Mouse (Mus musculus): ENCODE results near the gene Pkp4. TPM values are rescaled to one million over a fixed set of nuclear protein-coding genes. Genes with fewer than 3 reads are reported as not detected.

Gene Pkp4
- polyA plus RNA-seq, 1 experiment from 2014 or later = 32.4 TPM

DNA sequence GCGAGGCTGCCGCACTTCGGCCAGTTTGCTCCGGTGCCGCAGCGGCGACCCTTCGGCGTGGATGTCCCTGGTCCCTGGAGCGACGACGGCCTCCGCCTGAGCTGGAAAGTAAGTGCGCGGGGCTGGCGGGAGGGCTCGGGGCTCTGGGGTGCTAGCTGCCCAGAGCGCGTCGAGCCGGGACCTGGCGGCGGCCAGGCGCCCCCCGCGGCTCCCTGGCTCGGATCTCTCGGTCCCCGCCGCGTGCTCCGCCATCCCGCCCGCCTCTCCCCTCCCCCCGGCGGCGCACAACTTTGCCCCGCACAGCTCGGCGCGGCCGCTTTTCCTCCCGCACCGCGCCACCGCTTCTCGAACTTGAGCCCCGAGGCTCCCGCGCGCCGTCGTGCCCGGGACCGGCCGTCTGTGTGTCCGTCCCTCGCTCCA, 381 bp downstream of the Pkp4 start:
- H3K27ac ChIP-seq (ENCODE audit: low read depth) = peak overlapping the region; percentile 90
- H3K27me3 ChIP-seq (ENCODE audit: insufficient read depth, low read length) = no peaks in the 10 kb centered on the region
- H3K4me1 ChIP-seq (ENCODE audit: insufficient read depth) = 0 out of 2 replicates have a peak, but pooled peaks cover 4% of the 10 kb centered on the region
- no peaks in the 10 kb centered on the region for H3K9me3 ChIP-seq (ENCODE audit: low read depth, low read length)
- no peak for TF ChIP-seq CTCF (IDR thresholded peaks at IDR 0.05; ENCODE audit: low read depth)
- no peaks in the 10 kb centered on the region for H3K36me3 ChIP-seq (ENCODE audit: insufficient read depth)
- ATAC-seq (ENCODE audit: insufficient read depth) (peak; percentile 57), DNase-seq (peak; percentile 50)
- peak overlapping the region; percentile 86 for H3K9ac ChIP-seq
- 0% methylated on average over 47 of the region's 58 CpGs for WGBS
- peak overlapping the region; percentile 92 for H3K4me3 ChIP-seq (ENCODE audit: low read depth, low read length)
- H3K4me2 ChIP-seq = peak overlapping the region; percentile 76

DNA sequence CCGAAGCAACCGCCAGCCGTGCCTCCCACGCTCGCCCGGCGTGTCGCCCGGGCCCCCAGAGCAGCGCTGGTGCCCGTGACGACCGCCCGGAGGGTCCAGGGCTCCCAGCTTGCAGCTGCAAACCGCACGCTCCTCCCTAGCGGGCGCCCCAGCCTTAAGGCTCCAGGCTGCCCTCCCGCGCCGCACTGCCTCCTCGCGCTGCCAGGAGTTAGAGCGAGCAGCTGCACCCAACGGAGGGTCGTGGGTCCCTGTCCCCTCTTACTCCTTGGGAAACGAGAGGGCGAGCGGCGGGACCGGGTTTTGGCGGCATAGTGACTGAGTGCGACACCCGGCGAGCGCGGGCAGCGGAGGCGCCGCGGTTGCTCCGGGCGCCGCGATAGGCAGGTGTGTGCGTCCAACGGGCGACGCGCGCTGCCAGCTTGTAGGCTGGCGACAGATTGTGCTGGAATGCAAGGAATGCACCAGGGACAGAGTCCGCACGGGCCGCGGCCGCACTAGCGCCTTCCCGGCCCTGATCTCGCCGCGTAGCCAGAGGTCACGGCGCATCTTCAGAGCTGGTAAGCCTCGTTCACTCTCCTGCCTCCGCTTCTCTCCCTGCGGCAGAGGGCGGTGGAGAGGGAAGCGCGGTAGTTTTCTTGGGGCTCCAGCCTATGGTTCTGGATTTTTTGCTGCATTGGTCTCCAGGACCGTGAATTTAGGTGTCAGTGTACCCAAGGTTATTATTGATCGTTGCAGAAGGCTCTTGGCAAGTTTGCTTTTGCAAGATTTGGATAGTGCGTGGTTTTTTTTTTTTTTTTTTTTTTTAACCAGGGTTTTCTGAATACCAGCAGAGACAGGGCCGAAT, 1.0 kb downstream of the Pkp4 start:
- DNase-seq (peak; percentile 82), ATAC-seq (ENCODE audit: insufficient read depth) (peak; percentile 74)
- H3K4me1 ChIP-seq (ENCODE audit: insufficient read depth) = 0 out of 2 replicates have a peak, but pooled peaks cover 4% of the 10 kb centered on the region
- WGBS = under 1% methylated on average over 74 of the region's 74 CpGs
- peak overlapping the region; percentile 76 for H3K4me2 ChIP-seq
- H3K27ac ChIP-seq (ENCODE audit: low read depth) = peak overlapping the region; percentile 90
- no peaks in the 10 kb centered on the region for H3K9me3 ChIP-seq (ENCODE audit: low read depth, low read length)
- TF ChIP-seq CTCF (IDR thresholded peaks at IDR 0.05; ENCODE audit: low read depth) = peak; percentile 62
- no peaks in the 10 kb centered on the region for H3K27me3 ChIP-seq (ENCODE audit: insufficient read depth, low read length)
- H3K36me3 ChIP-seq (ENCODE audit: insufficient read depth) = no peaks in the 10 kb centered on the region
- peak overlapping the region; percentile 86 for H3K9ac ChIP-seq
- H3K4me3 ChIP-seq (ENCODE audit: low read depth, low read length) = peak overlapping the region; percentile 92

DNA sequence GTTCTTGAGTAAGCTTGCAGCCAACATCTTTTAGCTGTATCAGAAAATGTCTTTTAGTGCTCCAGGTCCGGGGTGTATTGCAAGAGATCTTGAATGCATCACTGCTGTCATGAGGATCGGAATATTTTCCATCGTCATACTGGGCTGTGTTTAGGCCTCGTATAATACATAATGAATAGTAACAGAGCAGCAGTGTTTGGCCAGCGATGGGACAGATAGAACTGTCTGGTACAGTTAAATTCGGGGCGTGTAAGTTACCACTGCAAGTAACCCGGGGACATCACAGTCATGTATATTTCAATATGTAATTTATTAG, 1.6 kb downstream of the Pkp4 start:
- H3K27ac ChIP-seq (ENCODE audit: low read depth) = no peak overlapping the region
- 0 out of 2 replicates have a peak, but pooled peaks cover 4% of the 10 kb centered on the region for H3K4me1 ChIP-seq (ENCODE audit: insufficient read depth)
- TF ChIP-seq CTCF (IDR thresholded peaks at IDR 0.05; ENCODE audit: low read depth) = no peak
- peak overlapping the region; percentile 76 for H3K4me2 ChIP-seq
- ATAC-seq (ENCODE audit: insufficient read depth) (no peak), DNase-seq (peak; percentile 11)
- H3K9ac ChIP-seq = peak overlapping the region; percentile 86
- no peaks in the 10 kb centered on the region for H3K36me3 ChIP-seq (ENCODE audit: insufficient read depth)
- H3K9me3 ChIP-seq (ENCODE audit: low read depth, low read length) = no peaks in the 10 kb centered on the region
- H3K4me3 ChIP-seq (ENCODE audit: low read depth, low read length) = peak overlapping the region; percentile 92
- WGBS = 25% methylated on average over 8 of the region's 8 CpGs
- no peaks in the 10 kb centered on the region for H3K27me3 ChIP-seq (ENCODE audit: insufficient read depth, low read length)

DNA sequence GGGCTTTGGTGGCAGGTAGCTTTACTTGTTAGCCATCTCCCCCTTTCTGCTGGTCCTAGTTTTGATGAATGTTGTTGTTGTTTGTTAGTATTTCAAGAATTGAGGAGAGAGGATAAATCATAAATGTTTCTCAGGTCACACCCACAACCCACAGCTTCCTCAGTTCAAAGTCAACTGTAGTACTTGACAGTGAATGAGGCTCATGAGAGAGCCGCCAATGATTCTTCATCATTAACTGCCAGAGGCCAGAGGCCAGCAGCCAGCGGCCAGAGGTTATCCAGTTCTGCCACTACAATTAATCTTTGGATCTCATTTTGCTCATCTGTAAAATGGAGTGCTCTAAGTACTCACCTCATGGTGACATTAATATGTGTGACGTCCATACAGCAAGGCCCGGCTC, 6.3 kb downstream of the Pkp4 start:
- Histone ChIP-seq H3K4me2 (no peak overlapping the region), H3K27me3 (ENCODE audit: insufficient read depth, low read length) (no peaks in the 10 kb centered on the region), H3K9ac (no peak overlapping the region), H3K9me3 (ENCODE audit: low read depth, low read length) (no peaks in the 10 kb centered on the region), H3K36me3 (ENCODE audit: insufficient read depth) (no peaks in the 10 kb centered on the region), H3K4me1 (ENCODE audit: insufficient read depth) (peaks cover 9% of the 10 kb centered on the region), H3K4me3 (ENCODE audit: low read depth, low read length) (no peak overlapping the region), H3K27ac (ENCODE audit: low read depth) (no peak overlapping the region)
- WGBS = 60% methylated on average over 4 of the region's 4 CpGs
- ATAC-seq (ENCODE audit: insufficient read depth) (no peak), DNase-seq (no peak)
- no peak for TF ChIP-seq CTCF (IDR thresholded peaks at IDR 0.05; ENCODE audit: low read depth)

DNA sequence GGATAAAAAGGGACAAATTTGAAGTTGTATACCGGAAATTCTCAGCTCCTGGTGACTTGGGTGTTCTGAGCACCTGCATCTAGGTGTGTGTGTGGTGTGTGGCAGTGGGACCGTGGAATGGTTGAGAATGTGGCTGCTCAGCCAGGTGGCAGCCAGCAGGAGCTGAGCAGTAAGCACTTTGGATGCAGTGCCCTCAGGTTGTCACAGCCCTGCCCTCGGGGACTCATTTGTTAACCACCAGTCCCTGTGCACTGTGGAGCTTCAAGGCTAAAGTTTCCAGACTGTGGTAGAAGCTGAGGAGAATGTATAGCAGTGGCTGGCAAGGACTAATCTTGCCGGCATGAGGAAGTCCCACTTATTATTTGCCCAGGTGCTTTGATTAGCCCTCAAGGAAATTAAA, 7.2 kb downstream of the Pkp4 start:
- no peaks in the 10 kb centered on the region for H3K36me3 ChIP-seq (ENCODE audit: insufficient read depth)
- TF ChIP-seq CTCF (IDR thresholded peaks at IDR 0.05; ENCODE audit: low read depth) = no peak
- no peak overlapping the region for H3K4me2 ChIP-seq
- H3K4me1 ChIP-seq (ENCODE audit: insufficient read depth) = peaks cover 11% of the 10 kb centered on the region
- DNase-seq = no peak
- 0 out of 2 replicates have a peak, but pooled peaks have one; percentile 22 for ATAC-seq (ENCODE audit: insufficient read depth)
- H3K4me3 ChIP-seq (ENCODE audit: low read depth, low read length) = no peak overlapping the region
- no peaks in the 10 kb centered on the region for H3K27me3 ChIP-seq (ENCODE audit: insufficient read depth, low read length)
- H3K9ac ChIP-seq = no peak overlapping the region
- 63% methylated on average over 4 of the region's 4 CpGs for WGBS
- no peaks in the 10 kb centered on the region for H3K9me3 ChIP-seq (ENCODE audit: low read depth, low read length)
- 0 out of 2 replicates have a peak overlapping the region, but pooled peaks have one; percentile 3 for H3K27ac ChIP-seq (ENCODE audit: low read depth)

DNA sequence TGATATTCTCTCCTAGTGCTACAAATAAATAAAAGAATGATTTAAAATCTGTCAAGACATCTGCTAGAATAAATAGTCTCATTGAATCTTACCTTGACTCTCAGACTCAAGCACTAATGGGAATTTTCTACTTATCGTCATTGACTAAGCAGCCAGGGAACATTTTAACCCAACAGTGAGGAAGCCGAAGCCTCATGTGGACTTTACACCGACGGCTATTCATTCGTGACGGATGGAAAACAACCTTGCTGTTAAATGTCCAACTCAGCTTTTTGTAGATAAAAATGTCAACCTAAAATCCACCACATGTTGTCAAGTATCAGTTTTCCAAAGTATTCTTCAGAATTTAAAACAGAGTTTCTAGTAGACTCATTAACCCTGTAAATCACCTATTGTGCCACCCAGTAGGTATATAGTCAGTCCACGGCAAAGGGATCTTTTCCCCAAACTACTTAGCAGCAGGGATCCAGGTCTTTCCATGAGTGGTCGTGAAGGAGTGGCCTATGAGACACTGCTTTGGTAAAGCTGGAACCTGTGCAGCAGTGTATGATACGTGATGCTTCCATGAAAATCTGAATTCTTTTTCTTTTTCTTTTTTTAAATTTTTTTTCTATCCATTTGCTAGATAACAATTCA, 9.0 kb downstream of the Pkp4 start:
- Histone ChIP-seq H3K9me3 (ENCODE audit: low read depth, low read length) (no peaks in the 10 kb centered on the region), H3K4me2 (peak overlapping the region; percentile 31; the same call in 1 of the 2 replicates), H3K27ac (ENCODE audit: low read depth) (peak overlapping the region; percentile 44), H3K36me3 (ENCODE audit: insufficient read depth) (no peaks in the 10 kb centered on the region), H3K9ac (no peak overlapping the region), H3K4me3 (ENCODE audit: low read depth, low read length) (no peak overlapping the region), H3K27me3 (ENCODE audit: insufficient read depth, low read length) (no peaks in the 10 kb centered on the region), H3K4me1 (ENCODE audit: insufficient read depth) (peaks cover 11% of the 10 kb centered on the region)
- ATAC-seq (ENCODE audit: insufficient read depth) = no peak; the same call in 1 of the 2 replicates
- no peak for DNase-seq
- TF ChIP-seq CTCF (IDR thresholded peaks at IDR 0.05; ENCODE audit: low read depth) = no peak
- WGBS = 48% methylated on average over 9 of the region's 9 CpGs

DNA sequence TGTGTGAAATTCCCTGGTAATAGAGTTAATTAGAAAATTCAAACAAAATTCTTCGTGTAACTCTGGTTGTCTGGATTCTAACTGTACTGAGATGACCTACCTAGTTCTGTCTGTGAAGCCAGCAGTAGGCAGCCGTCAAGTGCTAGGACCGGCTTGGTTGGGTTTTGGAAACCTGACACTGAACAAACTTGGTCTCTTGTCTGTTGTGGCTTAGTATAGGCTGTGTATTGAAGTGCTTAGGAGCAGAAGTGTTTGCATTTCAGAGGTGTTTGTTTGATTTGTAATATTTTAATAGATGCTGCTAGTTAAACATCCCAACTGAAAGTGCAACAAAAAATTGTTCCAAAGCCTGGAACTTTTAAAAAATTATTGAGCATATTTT, 9.5 kb downstream of the Pkp4 start:
- DNase-seq (peak; percentile 64), ATAC-seq (ENCODE audit: insufficient read depth) (peak; percentile 87)
- no peak for TF ChIP-seq CTCF (IDR thresholded peaks at IDR 0.05; ENCODE audit: low read depth)
- 34% methylated on average over 3 of the region's 3 CpGs for WGBS
- H3K27ac ChIP-seq (ENCODE audit: low read depth) = no peak overlapping the region
- H3K4me1 ChIP-seq (ENCODE audit: insufficient read depth) = peaks cover 11% of the 10 kb centered on the region
- no peaks in the 10 kb centered on the region for H3K27me3 ChIP-seq (ENCODE audit: insufficient read depth, low read length)
- peak overlapping the region; percentile 31; the same call in 1 of the 2 replicates for H3K4me2 ChIP-seq
- no peaks in the 10 kb centered on the region for H3K36me3 ChIP-seq (ENCODE audit: insufficient read depth)
- no peak overlapping the region for H3K4me3 ChIP-seq (ENCODE audit: low read depth, low read length)
- H3K9ac ChIP-seq = no peak overlapping the region
- no peaks in the 10 kb centered on the region for H3K9me3 ChIP-seq (ENCODE audit: low read depth, low read length)

Measured in lung, embryonic 14.5 days (tissue).